Mouse (Mus musculus) bone marrow, adult 2 months (tissue): ENCODE measurements around the gene Dpy19l1.

Experiments
- CTCF ChIP-seq: fragments of 200-500 bp; IDR thresholded peaks from 2 replicates; pipeline ENCODE4 v1.5.1; 2011; ENCODE audit warnings: low read length, control low read depth; ENCODE audit not compliant: control insufficient read depth, insufficient read depth
- POLR2A ChIP-seq: fragments of 200-500 bp; IDR thresholded peaks from 2 replicates; pipeline ENCODE4 v1.6.1; 2011; ENCODE audit warnings: low read depth, mild to moderate bottlenecking, control low read depth, low read length, borderline replicate concordance; ENCODE audit not compliant: control insufficient read depth

- TF ChIP-seq POLR2A, result no peak
- no peak for TF ChIP-seq CTCF
Observed at GRCm38 (mm10) chr9:24513290-24514077, 10.5 kb upstream of the Dpy19l1 start.
